Mouse (Mus musculus): ENCODE measurements around the gene Foxm1.
"Not testable (repeated sequence)": the region's sequence is repeated elsewhere in the genome, so short reads cannot be mapped to it uniquely, and the experiment has no call there.

Foxm1 gene

GRCm38 (mm10) chr6:128376371-128377085 is 13.8 kb downstream of the Foxm1 start:
- DNase-seq: no peak

GRCm38 (mm10) chr6:128379636-128380035 is 16.9 kb downstream of the Foxm1 start:
- no peak for DNase-seq

DNA sequence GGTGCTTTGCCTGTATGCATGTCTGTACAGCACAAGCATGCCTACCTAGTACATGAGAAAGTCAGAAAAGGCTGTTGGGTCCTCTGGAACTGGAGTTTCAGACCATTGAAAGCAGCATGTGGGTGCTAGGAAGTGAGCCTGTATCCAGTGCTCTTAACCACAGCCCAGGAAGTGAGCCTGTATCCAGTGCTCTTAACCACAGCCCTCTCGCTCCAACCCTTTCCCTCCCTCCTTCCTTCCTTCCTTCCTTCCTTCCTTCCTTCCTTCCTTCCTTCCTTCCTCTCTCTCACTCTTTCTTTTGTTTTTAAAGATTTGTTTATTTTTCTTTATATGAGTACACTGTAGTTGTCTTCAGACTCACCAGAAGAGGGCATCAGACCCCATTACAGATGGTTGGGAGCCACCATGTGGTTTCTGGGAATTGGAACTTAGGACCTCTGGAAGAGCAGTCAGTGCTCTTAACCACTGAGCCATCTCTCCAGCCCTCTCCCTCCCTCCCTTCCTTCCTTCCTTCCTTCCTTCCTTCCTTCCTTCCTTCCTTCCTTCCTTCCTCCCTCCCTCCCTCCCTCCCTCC is 17.9 kb downstream of the Foxm1 start:
- DNase-seq: not testable (repeated sequence)

DNA sequence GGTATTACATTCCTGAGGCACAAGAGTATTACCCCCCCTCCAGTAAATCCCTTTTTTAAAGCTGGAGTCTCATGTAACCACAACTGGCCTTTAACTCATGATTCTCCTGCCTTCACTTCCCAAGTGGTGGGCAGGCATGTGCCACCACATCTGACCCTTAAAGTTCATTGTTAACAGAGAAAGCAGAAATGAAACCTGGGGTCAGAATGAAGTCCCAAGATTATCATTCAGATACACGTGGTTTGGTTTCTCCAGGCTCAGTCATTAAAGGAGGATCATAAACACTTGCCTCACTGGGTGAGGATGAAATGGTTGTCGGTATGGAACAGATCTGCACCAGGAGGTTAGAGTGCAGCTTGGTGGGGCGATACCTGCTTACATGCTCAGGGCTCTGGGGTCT is 18.5 kb downstream of the Foxm1 start:
- DNase-seq: no peak

- DNase-seq: no peak
These were observed 21.0 kb downstream of the Foxm1 start for GRCm38 (mm10) chr6:128383752-128384151.

DNA sequence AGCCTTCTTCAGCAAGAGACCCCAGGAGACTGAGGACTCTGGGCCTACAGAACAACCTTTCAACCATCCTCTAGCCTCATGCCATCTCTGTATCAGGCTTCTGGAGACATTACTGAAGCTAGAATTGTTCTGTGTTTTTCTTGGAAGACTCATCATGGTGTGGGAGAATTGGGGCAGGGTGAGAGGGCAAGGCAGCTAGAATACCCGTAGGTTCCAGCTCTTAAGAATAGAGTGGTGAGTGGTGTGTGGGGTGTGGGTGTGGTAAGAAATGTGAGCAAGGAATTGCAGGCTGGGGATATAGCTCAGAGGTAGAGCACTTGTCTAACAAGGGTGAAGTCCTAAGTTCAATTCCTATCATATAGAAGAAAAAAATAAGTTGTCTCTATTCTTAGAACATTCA is 22.3 kb downstream of the Foxm1 start:
- DNase-seq: no peak

GRCm38 (mm10) chr6:128389185-128389584 is 26.4 kb downstream of the Foxm1 start:
- no peak for DNase-seq

- no peak for DNase-seq
These were observed 27.9 kb downstream of the Foxm1 start for GRCm38 (mm10) chr6:128390683-128391082.

- DNase-seq: no peak
These were observed 35.0 kb downstream of the Foxm1 start for GRCm38 (mm10) chr6:128397574-128398261.

DNA sequence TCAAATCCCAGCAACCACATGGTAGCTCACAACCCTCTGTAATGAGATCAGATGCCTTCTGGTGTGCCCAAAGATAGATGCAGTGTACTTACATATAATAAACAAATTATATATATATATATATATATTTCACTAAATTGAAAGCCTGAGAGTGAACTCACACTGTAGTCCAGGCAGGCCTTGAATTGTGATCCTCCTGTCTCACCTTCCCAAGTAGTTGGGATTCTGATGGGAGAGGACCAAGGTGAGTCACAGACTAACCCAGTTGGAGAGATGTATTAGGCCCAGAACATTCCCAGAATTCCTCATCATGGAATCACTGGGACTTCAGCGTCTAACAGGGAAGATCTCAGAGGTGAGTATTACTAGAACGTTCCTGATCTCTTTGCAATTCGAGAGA is 36.2 kb downstream of the Foxm1 start, which contains the start of gene Nrip2:
Nrip2 (plus strand) TSS at position 301 of the 400 bp plus-strand sequence.
- no peak for DNase-seq

DNA sequence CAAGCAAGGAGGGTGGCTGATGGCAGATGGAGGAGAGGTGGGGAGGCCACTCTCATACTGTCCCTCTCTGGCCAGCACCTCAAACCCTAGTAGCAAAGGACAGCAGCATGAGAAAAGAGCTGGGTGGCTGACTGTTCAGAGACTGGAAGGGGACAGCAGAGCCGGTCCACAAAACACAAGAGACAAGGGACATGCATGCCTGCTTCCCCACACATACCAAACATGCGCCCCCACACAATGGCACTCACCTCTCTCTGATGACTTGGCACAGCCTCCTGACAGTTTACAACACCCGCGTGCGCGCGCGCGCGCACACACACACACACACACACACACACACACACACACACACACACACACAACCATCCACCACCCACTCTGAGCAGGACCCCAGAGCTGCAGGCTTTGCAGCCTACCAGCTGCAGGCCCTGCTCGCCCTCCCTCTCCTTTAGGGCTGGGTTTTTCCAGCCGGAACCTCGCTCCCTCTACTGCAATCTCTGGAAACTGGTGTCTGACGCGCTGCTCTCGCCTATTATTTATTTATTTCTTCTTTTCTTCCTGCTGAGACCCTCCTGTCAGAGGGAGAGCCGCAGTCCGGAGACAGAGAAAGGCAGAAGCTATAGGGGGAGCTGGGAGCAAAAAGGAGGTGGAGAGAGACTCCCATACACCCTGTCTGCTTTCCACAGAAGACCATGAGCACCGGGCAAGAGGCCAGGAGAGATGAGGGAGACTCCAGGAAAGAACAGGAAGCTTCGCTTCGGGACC is 36.8 kb downstream of the Foxm1 start:
- DNase-seq: no peak

- DNase-seq: no peak
These were observed 41.9 kb downstream of the Foxm1 start for GRCm38 (mm10) chr6:128404708-128405107.

GRCm38 (mm10) chr6:128408544-128409125 is 45.9 kb downstream of the Foxm1 start:
- no peak for DNase-seq

DNA sequence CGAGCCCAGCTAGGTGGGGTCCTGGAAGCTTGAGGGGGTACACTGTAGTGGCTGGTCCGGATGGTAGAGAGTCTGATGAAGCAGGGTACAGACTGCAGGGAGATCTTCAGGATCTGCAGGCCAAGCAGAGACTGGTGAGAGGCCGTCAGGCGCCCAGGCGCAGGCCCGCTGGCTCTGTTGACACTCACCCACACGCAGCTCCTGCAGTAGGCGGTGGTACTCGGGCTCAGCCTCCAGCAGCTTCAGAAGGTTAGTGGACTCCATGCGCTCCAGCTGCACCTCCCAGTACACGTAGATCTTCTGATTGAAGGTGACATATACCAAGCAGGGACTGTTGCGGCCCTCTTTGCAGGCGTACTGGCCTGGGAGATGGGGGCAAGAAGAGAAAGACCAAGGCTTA is 47.5 kb downstream of the Foxm1 start:
- no peak for DNase-seq

GRCm38 (mm10) chr6:128411115-128411514 is 48.3 kb downstream of the Foxm1 start:
- DNase-seq: peak; percentile 91

- no peak for DNase-seq
These were observed 53.4 kb downstream of the Foxm1 start for GRCm38 (mm10) chr6:128416169-128416568.

GRCm38 (mm10) chr6:128418076-128418475 is 55.3 kb downstream of the Foxm1 start:
- DNase-seq: no peak

DNA sequence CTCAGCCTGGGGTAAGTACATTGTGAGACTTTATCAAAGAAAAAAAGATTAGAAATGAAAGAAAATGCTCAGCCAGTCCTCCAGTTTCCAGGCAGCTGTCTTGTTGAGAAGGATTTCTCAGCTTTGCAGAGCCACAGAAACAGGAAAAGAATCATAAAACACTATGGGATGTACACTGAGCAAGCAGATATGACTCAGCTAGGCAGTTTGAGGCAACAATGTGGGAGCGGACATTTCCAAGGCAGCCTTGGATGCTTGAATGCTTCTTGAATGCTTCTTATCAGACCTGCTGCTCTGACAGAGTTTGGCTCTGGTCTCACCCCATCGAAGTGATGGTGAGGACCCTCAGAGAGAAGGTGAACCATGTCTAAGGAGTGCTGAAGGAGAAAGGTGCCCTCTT is 58.3 kb downstream of the Foxm1 start:
- DNase-seq: no peak

DNA sequence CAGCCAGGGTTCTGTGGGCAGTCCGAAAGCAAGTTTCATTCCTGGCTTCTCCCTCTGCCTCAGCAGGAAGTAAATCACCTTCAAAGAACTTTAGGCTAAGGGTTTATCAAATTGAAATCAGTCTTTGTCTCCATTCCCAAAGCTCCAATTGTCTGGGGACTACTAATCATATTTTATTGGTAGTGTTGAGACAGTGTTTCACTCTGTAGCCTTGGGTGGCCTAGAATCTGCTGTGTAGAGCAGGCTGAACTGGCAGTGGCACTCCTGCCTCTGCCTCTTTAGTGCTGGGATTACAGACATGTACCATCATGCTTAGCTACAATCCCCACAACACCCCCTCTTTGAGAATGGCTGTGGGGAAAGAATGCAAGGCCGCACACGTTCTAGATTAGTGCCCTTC is 58.7 kb downstream of the Foxm1 start:
- DNase-seq: no peak

DNA sequence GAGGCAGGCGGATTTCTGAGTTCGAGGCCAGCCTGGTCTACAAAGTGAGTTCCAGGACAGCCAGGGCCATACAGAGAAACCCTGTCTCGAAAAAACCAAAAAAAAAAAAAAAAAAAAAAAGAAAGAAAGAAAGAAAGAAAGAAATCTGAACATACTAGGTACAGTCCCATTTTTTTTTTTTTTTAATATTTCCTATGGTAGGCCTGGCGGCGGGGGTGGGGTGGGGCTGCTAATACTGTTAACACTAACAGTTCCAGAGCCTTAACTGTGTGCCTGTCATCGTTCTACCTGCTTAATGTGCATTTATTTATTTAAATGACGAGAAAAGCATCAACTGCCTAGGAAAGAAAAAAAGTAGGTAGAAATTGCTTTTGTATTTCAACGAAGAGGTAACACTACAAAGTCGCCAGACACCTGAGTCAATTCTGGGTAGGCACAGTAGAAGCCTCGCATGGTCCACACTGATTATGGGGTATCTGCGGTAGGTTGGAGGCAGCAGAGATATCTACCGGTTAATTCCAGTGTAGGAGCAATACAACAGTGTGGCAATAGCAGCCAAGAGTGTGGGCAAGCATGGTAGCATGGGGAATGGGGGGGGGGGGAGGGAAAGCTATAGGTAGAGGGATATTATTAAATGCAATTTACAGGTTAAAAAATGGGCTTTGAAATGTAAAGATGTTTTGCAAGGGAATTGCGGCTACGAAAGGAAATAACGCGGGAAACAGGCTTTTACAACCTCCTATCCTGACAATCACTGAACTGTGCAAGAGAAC is 60.9 kb downstream of the Foxm1 start:
- DNase-seq: peak; percentile 80

- DNase-seq: peak; percentile 100
These were observed 61.7 kb downstream of the Foxm1 start, which contains the start of gene Itfg2 for GRCm38 (mm10) chr6:128424269-128425019. TSS of gene Itfg2 (minus strand) at chr6:128424931.

Measured in heart, adult 11 months (tissue).